Mouse (Mus musculus): Measurements from ENCODE around the gene Hs2st1. TPM values are rescaled to one million over a fixed set of nuclear protein-coding genes. Genes with fewer than 3 reads are reported as not detected.
"Not testable (repeated sequence)": the region's sequence is repeated elsewhere in the genome, so short reads cannot be mapped to it uniquely, and the experiment has no call there.

Gene Hs2st1
- polyA plus RNA-seq, 1 experiment from 2014 or later, result 21.3 TPM

GRCm38 (mm10) chr3:144605811-144606210, 35.8 kb upstream of the Hs2st1 start:
- not testable (repeated sequence) for H3K27ac ChIP-seq; ATAC-seq (ENCODE audit: insufficient number of reproducible peaks, insufficient read depth, low FRiP score, low TSS enrichment, low read depth); H3K4me3 ChIP-seq; H3K4me2 ChIP-seq; H3K4me1 ChIP-seq; H3K36me3 ChIP-seq; H3K27me3 ChIP-seq; H3K9ac ChIP-seq; H3K9me3 ChIP-seq
- WGBS, result 68% methylated on average over 7 of the region's 7 CpGs

- no peak for ATAC-seq (ENCODE audit: insufficient number of reproducible peaks, insufficient read depth, low FRiP score, low TSS enrichment, low read depth)
- H3K4me3 ChIP-seq, result no peak overlapping the region
- H3K27ac ChIP-seq, result no peak overlapping the region
- no peaks in the 10 kb centered on the region for H3K27me3 ChIP-seq
- no peak overlapping the region for H3K4me2 ChIP-seq
- WGBS, result 65% methylated on average over 7 of the region's 7 CpGs
- H3K9ac ChIP-seq, result no peak overlapping the region
- peaks cover 17% of the 10 kb centered on the region for H3K36me3 ChIP-seq
- H3K9me3 ChIP-seq, result no peaks in the 10 kb centered on the region
- no peaks in the 10 kb centered on the region for H3K4me1 ChIP-seq
Observed at GRCm38 (mm10) chr3:144604205-144604604, 34.2 kb upstream of the Hs2st1 start.

GRCm38 (mm10) chr3:144603558-144603957, 33.6 kb upstream of the Hs2st1 start:
- H3K27ac ChIP-seq, result no peak overlapping the region
- no peak overlapping the region for H3K9ac ChIP-seq
- ATAC-seq (ENCODE audit: insufficient number of reproducible peaks, insufficient read depth, low FRiP score, low TSS enrichment, low read depth), result no peak
- 86% methylated on average over 3 of the region's 3 CpGs for WGBS
- H3K36me3 ChIP-seq, result peaks cover 21% of the 10 kb centered on the region
- H3K9me3 ChIP-seq, result no peaks in the 10 kb centered on the region
- H3K4me2 ChIP-seq, result no peak overlapping the region
- H3K4me3 ChIP-seq, result no peak overlapping the region
- H3K4me1 ChIP-seq, result no peaks in the 10 kb centered on the region
- no peaks in the 10 kb centered on the region for H3K27me3 ChIP-seq

GRCm38 (mm10) chr3:144602819-144603218, 32.8 kb upstream of the Hs2st1 start:
- H3K9me3 ChIP-seq, result no peaks in the 10 kb centered on the region

GRCm38 (mm10) chr3:144602413-144602812, 32.4 kb upstream of the Hs2st1 start:
- Histone ChIP-seq H3K4me2 (no peak overlapping the region), H3K4me3 (no peak overlapping the region), H3K9ac (no peak overlapping the region), H3K4me1 (no peaks in the 10 kb centered on the region), H3K9me3 (no peaks in the 10 kb centered on the region), H3K27me3 (no peaks in the 10 kb centered on the region), H3K27ac (no peak overlapping the region), H3K36me3 (peaks cover 31% of the 10 kb centered on the region)
- no peak for ATAC-seq (ENCODE audit: insufficient number of reproducible peaks, insufficient read depth, low FRiP score, low TSS enrichment, low read depth)
- 64% methylated on average over 4 of the region's 4 CpGs for WGBS

More at GRCm38 (mm10) chr3:144602819-144603218, 32.8 kb upstream of the Hs2st1 start:
- H3K4me3 ChIP-seq, result no peak overlapping the region
- no peak overlapping the region for H3K9ac ChIP-seq
- WGBS, result 64% methylated on average over 7 of the region's 7 CpGs
- H3K4me1 ChIP-seq, result no peaks in the 10 kb centered on the region
- no peak overlapping the region for H3K27ac ChIP-seq
- H3K27me3 ChIP-seq, result no peaks in the 10 kb centered on the region
- no peak for ATAC-seq (ENCODE audit: insufficient number of reproducible peaks, insufficient read depth, low FRiP score, low TSS enrichment, low read depth)
- H3K36me3 ChIP-seq, result peaks cover 28% of the 10 kb centered on the region
- no peak overlapping the region for H3K4me2 ChIP-seq

GRCm38 (mm10) chr3:144597790-144598467, 27.9 kb upstream of the Hs2st1 start:
- WGBS, result 83% methylated on average over 12 of the region's 12 CpGs
- Histone ChIP-seq H3K4me3 (no peak overlapping the region), H3K9ac (no peak overlapping the region), H3K4me2 (no peak overlapping the region), H3K27me3 (no peaks in the 10 kb centered on the region), H3K27ac (no peak overlapping the region), H3K4me1 (no peaks in the 10 kb centered on the region), H3K9me3 (no peaks in the 10 kb centered on the region), H3K36me3 (peaks cover 47% of the 10 kb centered on the region)
- ATAC-seq (ENCODE audit: insufficient number of reproducible peaks, insufficient read depth, low FRiP score, low TSS enrichment, low read depth), result no peak

- WGBS, result 83% methylated on average over 4 of the region's 4 CpGs
- no peaks in the 10 kb centered on the region for H3K27me3 ChIP-seq
- peaks cover 49% of the 10 kb centered on the region for H3K36me3 ChIP-seq
- no peaks in the 10 kb centered on the region for H3K4me1 ChIP-seq
- ATAC-seq (ENCODE audit: insufficient number of reproducible peaks, insufficient read depth, low FRiP score, low TSS enrichment, low read depth), result no peak
- no peak overlapping the region for H3K27ac ChIP-seq
- no peak overlapping the region for H3K4me3 ChIP-seq
- no peak overlapping the region for H3K9ac ChIP-seq
- no peak overlapping the region for H3K4me2 ChIP-seq
- H3K9me3 ChIP-seq, result no peaks in the 10 kb centered on the region
Observed at GRCm38 (mm10) chr3:144597121-144597520, 27.1 kb upstream of the Hs2st1 start.

- Histone ChIP-seq H3K27me3 (no peaks in the 10 kb centered on the region), H3K4me1 (no peaks in the 10 kb centered on the region), H3K4me3 (no peak overlapping the region), H3K27ac (no peak overlapping the region), H3K36me3 (peaks cover 53% of the 10 kb centered on the region), H3K4me2 (no peak overlapping the region), H3K9ac (no peak overlapping the region), H3K9me3 (no peaks in the 10 kb centered on the region)
- ATAC-seq (ENCODE audit: insufficient number of reproducible peaks, insufficient read depth, low FRiP score, low TSS enrichment, low read depth), result no peak
- 82% methylated on average over 9 of the region's 9 CpGs for WGBS
Observed at GRCm38 (mm10) chr3:144592992-144593785, 23.2 kb upstream of the Hs2st1 start.

GRCm38 (mm10) chr3:144589189-144589890, 19.4 kb upstream of the Hs2st1 start:
- WGBS, result 82% methylated on average over 8 of the region's 8 CpGs
- Histone ChIP-seq H3K4me2 (no peak overlapping the region), H3K36me3 (peaks cover 51% of the 10 kb centered on the region), H3K27me3 (no peaks in the 10 kb centered on the region), H3K27ac (no peak overlapping the region), H3K9me3 (no peaks in the 10 kb centered on the region), H3K4me1 (peaks cover 24% of the 10 kb centered on the region), H3K9ac (no peak overlapping the region), H3K4me3 (no peak overlapping the region)
- no peak for ATAC-seq (ENCODE audit: insufficient number of reproducible peaks, insufficient read depth, low FRiP score, low TSS enrichment, low read depth)

GRCm38 (mm10) chr3:144586731-144587130, 16.8 kb upstream of the Hs2st1 start:
- no peaks in the 10 kb centered on the region for H3K27me3 ChIP-seq
- H3K4me1 ChIP-seq, result peaks cover 37% of the 10 kb centered on the region
- no peak overlapping the region for H3K4me2 ChIP-seq
- 76% methylated on average over 7 of the region's 7 CpGs for WGBS
- no peaks in the 10 kb centered on the region for H3K9me3 ChIP-seq
- H3K9ac ChIP-seq, result no peak overlapping the region
- H3K27ac ChIP-seq, result peak overlapping the region; percentile 62; the same call in 1 of the 2 replicates
- peaks cover 61% of the 10 kb centered on the region for H3K36me3 ChIP-seq
- no peak for ATAC-seq (ENCODE audit: insufficient number of reproducible peaks, insufficient read depth, low FRiP score, low TSS enrichment, low read depth)
- H3K4me3 ChIP-seq, result no peak overlapping the region

- Histone ChIP-seq H3K4me3 (no peak overlapping the region), H3K4me2 (no peak overlapping the region), H3K27ac (no peak overlapping the region), H3K27me3 (no peaks in the 10 kb centered on the region), H3K36me3 (peaks cover 58% of the 10 kb centered on the region), H3K9me3 (no peaks in the 10 kb centered on the region), H3K4me1 (peaks cover 42% of the 10 kb centered on the region), H3K9ac (no peak overlapping the region)
- WGBS, result 72% methylated on average over 6 of the region's 6 CpGs
- no peak for ATAC-seq (ENCODE audit: insufficient number of reproducible peaks, insufficient read depth, low FRiP score, low TSS enrichment, low read depth)
Observed at GRCm38 (mm10) chr3:144584789-144585553, 15.0 kb upstream of the Hs2st1 start.

Data from embryonic facial prominence, embryonic 13.5 days (tissue).